Mouse (Mus musculus) G1E (cell line): ENCODE data around the gene Lgals7.

Experiments used
- CTCF ChIP-seq: IDR thresholded peaks from 2 replicates; pipeline ENCODE4 v1.5.1; 2012; ENCODE audit warnings: low read depth, low read length, inconsistent platforms, mixed read lengths
- TAL1 ChIP-seq: conservative IDR thresholded peaks from 2 replicates; pipeline ENCODE4 v1.6.1; 2012; ENCODE audit warnings: low read depth, low read length, inconsistent platforms, mixed read lengths

DNA sequence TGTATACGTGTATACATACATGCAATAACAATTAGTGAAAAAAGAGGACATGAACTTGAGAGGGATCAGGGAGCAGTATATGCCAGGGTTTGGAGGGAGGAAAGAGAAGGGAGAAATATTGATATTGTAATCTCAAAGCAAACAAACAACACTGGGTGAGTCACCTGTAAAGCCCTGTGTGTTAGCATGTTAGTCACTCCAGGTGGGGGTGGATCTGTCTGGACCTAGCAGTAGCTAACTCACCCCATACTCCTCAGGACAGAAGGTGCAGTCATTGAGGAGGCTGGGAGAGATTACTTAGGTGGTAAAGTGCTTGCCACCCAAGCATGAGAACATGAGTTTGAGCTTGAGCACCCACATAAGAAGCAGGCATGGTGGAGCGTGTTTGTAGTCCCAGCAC, 3.7 kb upstream of the Lgals7 start:
- TF ChIP-seq CTCF (no peak), TAL1 (no peak)
